Mouse (Mus musculus) testis, adult 2 months (tissue): Measurements from ENCODE around the gene Ryr3.

Experiments used
- CTCF ChIP-seq: fragments of 200-500 bp; IDR thresholded peaks from 2 replicates; pipeline ENCODE4 v1.5.1; 2012; ENCODE audit warnings: low read depth, mild to moderate bottlenecking, inconsistent platforms, low read length, moderate library complexity; ENCODE audit not compliant: control insufficient read depth, insufficient read depth, insufficient replicate concordance
- POLR2A ChIP-seq: fragments of 200-500 bp; IDR thresholded peaks from 2 replicates; pipeline ENCODE4 v1.6.1; 2012; ENCODE audit warnings: low read depth, mild to moderate bottlenecking, inconsistent platforms, low read length, moderate library complexity; ENCODE audit not compliant: control insufficient read depth

DNA sequence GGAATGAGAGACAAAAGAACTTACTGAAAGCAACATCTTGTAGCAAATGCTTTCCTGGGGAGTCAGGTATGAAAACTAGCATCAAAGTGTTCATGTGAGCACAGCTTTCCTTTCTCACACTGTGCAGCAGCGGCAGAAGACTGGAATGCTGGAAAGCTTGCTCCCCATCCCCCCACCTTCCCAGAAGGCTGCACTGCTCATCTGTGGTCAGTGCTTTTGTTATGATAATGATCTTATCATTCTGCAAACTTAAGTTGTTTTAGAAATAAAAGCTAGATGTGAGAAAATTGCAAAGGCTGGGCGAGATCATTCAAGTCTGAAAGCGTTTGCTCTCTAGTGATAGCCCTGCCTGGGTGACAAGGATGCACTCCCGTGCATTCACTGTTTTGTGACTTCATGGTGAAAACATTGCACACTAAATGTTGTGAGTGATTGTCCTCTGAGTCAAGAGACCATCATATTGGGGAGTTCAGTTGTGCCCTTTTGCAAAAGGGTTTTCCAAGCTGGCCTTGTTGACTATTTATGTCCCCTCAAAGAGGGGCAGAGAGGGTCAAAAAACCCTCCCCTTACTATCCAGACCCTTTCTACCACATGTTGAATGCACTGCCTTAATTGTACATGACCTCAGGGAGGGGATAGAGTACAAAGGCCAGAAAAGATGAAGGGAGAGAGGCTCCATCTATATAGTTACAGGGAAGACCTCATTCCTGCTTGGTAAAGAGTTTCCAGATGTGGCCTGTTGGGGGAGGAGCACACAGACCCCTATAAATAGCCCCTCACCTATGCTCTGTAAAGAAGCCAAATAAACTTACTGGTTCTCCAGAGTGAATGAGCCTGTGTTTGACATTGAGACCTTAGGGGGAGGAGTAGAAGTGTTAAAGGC lies 385.2 kb downstream of the Ryr3 start:
- no peak for TF ChIP-seq CTCF
- TF ChIP-seq POLR2A, result no peak
